Mouse (Mus musculus) thymus, adult 2 months (tissue): ENCODE measurements around the gene Tsnaxip1.

Source experiments
- CTCF ChIP-seq: fragments of 200-500 bp; IDR thresholded peaks from 2 replicates; pipeline ENCODE4 v1.5.1; 2012; ENCODE audit warnings: mild to moderate bottlenecking, control low read depth, low read length, moderate library complexity, borderline replicate concordance; ENCODE audit not compliant: control insufficient read depth, poor library complexity, insufficient read depth; ENCODE audit errors: extremely low read depth
- POLR2A ChIP-seq: fragments of 200-500 bp; IDR thresholded peaks from 2 replicates; pipeline ENCODE4 v1.6.1; 2012; ENCODE audit warnings: mild to moderate bottlenecking, low read length, control low read depth, moderate library complexity; ENCODE audit not compliant: control insufficient read depth, poor library complexity, insufficient read depth; ENCODE audit errors: extremely low read depth

- no peak for TF ChIP-seq POLR2A
- no peak for TF ChIP-seq CTCF
These were observed 33.4 kb upstream of the Tsnaxip1 start for GRCm38 (mm10) chr8:105794009-105794598.
